Mouse (Mus musculus): ENCODE results near the gene Bri3bp. TPM values are rescaled to one million over a fixed set of nuclear protein-coding genes. Genes with fewer than 3 reads are reported as not detected.
"Not testable (repeated sequence)": the region's sequence is repeated elsewhere in the genome, so short reads cannot be mapped to it uniquely, and the experiment has no call there.

The Bri3bp gene
- polyA plus RNA-seq, 1 experiment from 2014 or later, result 45.5 TPM

GRCm38 (mm10) chr5:125477533-125477932, 36.2 kb downstream of the Bri3bp start:
- 62% methylated on average over 7 of the region's 7 CpGs for WGBS
- no peaks in the 10 kb centered on the region for H3K36me3 ChIP-seq
- peak overlapping the region; percentile 72 for H3K4me2 ChIP-seq
- H3K9me3 ChIP-seq, result no peaks in the 10 kb centered on the region
- peak overlapping the region; percentile 70 for H3K4me3 ChIP-seq (replicated peaks)
- H3K27me3 ChIP-seq (replicated peaks), result no peaks in the 10 kb centered on the region
- no peak for ATAC-seq (ENCODE audit: insufficient read depth, low FRiP score, low read depth)
- H3K9ac ChIP-seq, result no peak overlapping the region
- H3K4me1 ChIP-seq, result peaks cover 26% of the 10 kb centered on the region
- H3K27ac ChIP-seq, result no peak overlapping the region

GRCm38 (mm10) chr5:125478037-125478436, 36.7 kb downstream of the Bri3bp start:
- Histone ChIP-seq H3K4me3 (replicated peaks) (no peak overlapping the region; the same call in 1 of the 2 replicates), H3K9me3 (no peaks in the 10 kb centered on the region), H3K27ac (no peak overlapping the region), H3K27me3 (replicated peaks) (no peaks in the 10 kb centered on the region), H3K9ac (no peak overlapping the region), H3K4me2 (peak overlapping the region; percentile 72; the same call in 1 of the 2 replicates), H3K4me1 (peaks cover 26% of the 10 kb centered on the region), H3K36me3 (0 out of 2 replicates have a peak, but pooled peaks cover 5% of the 10 kb centered on the region)
- no peak for ATAC-seq (ENCODE audit: insufficient read depth, low FRiP score, low read depth)
- 83% methylated on average over 7 of the region's 7 CpGs for WGBS

- no peak for ATAC-seq (ENCODE audit: insufficient read depth, low FRiP score, low read depth)
- 0 out of 2 replicates have a peak, but pooled peaks cover 11% of the 10 kb centered on the region for H3K36me3 ChIP-seq
- no peaks in the 10 kb centered on the region for H3K9me3 ChIP-seq
- H3K9ac ChIP-seq, result no peak overlapping the region
- no peak overlapping the region for H3K27ac ChIP-seq
- H3K4me2 ChIP-seq, result no peak overlapping the region
- H3K4me3 ChIP-seq (replicated peaks), result no peak overlapping the region
- H3K27me3 ChIP-seq (replicated peaks), result no peaks in the 10 kb centered on the region
- WGBS, result 81% methylated on average over 3 of the region's 3 CpGs
- H3K4me1 ChIP-seq, result peaks cover 26% of the 10 kb centered on the region
These were observed 38.0 kb downstream of the Bri3bp start for GRCm38 (mm10) chr5:125479376-125479775.

- no peak for ATAC-seq (ENCODE audit: insufficient read depth, low FRiP score, low read depth)
- WGBS, result 74% methylated on average over 11 of the region's 11 CpGs
- H3K4me1 ChIP-seq, result peaks cover 26% of the 10 kb centered on the region
- no peak overlapping the region for H3K9ac ChIP-seq
- H3K4me3 ChIP-seq (replicated peaks), result no peak overlapping the region
- 0 out of 2 replicates have a peak, but pooled peaks cover 20% of the 10 kb centered on the region for H3K36me3 ChIP-seq
- 0 out of 2 replicates have a peak overlapping the region, but pooled peaks have one; percentile 3 for H3K4me2 ChIP-seq
- H3K27ac ChIP-seq, result peak overlapping the region; percentile 21; the same call in 1 of the 2 replicates
- H3K27me3 ChIP-seq (replicated peaks), result no peaks in the 10 kb centered on the region
- H3K9me3 ChIP-seq, result no peaks in the 10 kb centered on the region
These were observed 39.3 kb downstream of the Bri3bp start for GRCm38 (mm10) chr5:125480434-125481231.

- H3K9me3 ChIP-seq, result no peaks in the 10 kb centered on the region
- peaks cover 23% of the 10 kb centered on the region; the same call in 1 of the 2 replicates for H3K36me3 ChIP-seq
- no peak overlapping the region for H3K4me2 ChIP-seq
- no peaks in the 10 kb centered on the region for H3K27me3 ChIP-seq (replicated peaks)
- no peak for ATAC-seq (ENCODE audit: insufficient read depth, low FRiP score, low read depth)
- H3K9ac ChIP-seq, result no peak overlapping the region
- no peak overlapping the region for H3K27ac ChIP-seq
- H3K4me3 ChIP-seq (replicated peaks), result no peak overlapping the region
- H3K4me1 ChIP-seq, result peaks cover 18% of the 10 kb centered on the region
- WGBS, result 88% methylated on average over 7 of the region's 7 CpGs
These were observed 41.1 kb downstream of the Bri3bp start for GRCm38 (mm10) chr5:125482474-125482873.

- 70% methylated on average over 6 of the region's 6 CpGs for WGBS
- Histone ChIP-seq H3K27me3 (replicated peaks) (no peaks in the 10 kb centered on the region), H3K4me2 (no peak overlapping the region), H3K9ac (no peak overlapping the region), H3K27ac (no peak overlapping the region), H3K9me3 (no peaks in the 10 kb centered on the region), H3K4me3 (replicated peaks) (no peak overlapping the region), H3K4me1 (peaks cover 9% of the 10 kb centered on the region), H3K36me3 (peaks cover 24% of the 10 kb centered on the region; the same call in 1 of the 2 replicates)
- ATAC-seq (ENCODE audit: insufficient read depth, low FRiP score, low read depth), result no peak
These were observed 42.6 kb downstream of the Bri3bp start for GRCm38 (mm10) chr5:125483712-125484611.

GRCm38 (mm10) chr5:125485031-125485778, 43.8 kb downstream of the Bri3bp start:
- no peaks in the 10 kb centered on the region for H3K9me3 ChIP-seq
- WGBS, result 91% methylated on average over 4 of the region's 4 CpGs
- H3K4me1 ChIP-seq, result peaks cover 8% of the 10 kb centered on the region
- H3K4me3 ChIP-seq (replicated peaks), result no peak overlapping the region
- H3K27me3 ChIP-seq (replicated peaks), result no peaks in the 10 kb centered on the region
- H3K27ac ChIP-seq, result no peak overlapping the region
- H3K36me3 ChIP-seq, result peaks cover 32% of the 10 kb centered on the region
- ATAC-seq (ENCODE audit: insufficient read depth, low FRiP score, low read depth), result no peak
- no peak overlapping the region for H3K4me2 ChIP-seq
- H3K9ac ChIP-seq, result no peak overlapping the region

- no peak overlapping the region for H3K4me2 ChIP-seq
- WGBS, result 93% methylated on average over 1 of the region's 1 CpGs
- H3K4me3 ChIP-seq (replicated peaks), result no peak overlapping the region
- H3K27me3 ChIP-seq (replicated peaks), result no peaks in the 10 kb centered on the region
- H3K36me3 ChIP-seq, result peaks cover 39% of the 10 kb centered on the region
- H3K9me3 ChIP-seq, result no peaks in the 10 kb centered on the region
- no peaks in the 10 kb centered on the region for H3K4me1 ChIP-seq
- ATAC-seq (ENCODE audit: insufficient read depth, low FRiP score, low read depth), result no peak
- no peak overlapping the region for H3K9ac ChIP-seq
- H3K27ac ChIP-seq, result no peak overlapping the region
These were observed 44.7 kb downstream of the Bri3bp start for GRCm38 (mm10) chr5:125486088-125486487.

GRCm38 (mm10) chr5:125487375-125488115, 46.2 kb downstream of the Bri3bp start:
- Histone ChIP-seq H3K27me3 (replicated peaks) (no peaks in the 10 kb centered on the region), H3K4me2 (no peak overlapping the region), H3K9ac (no peak overlapping the region), H3K9me3 (no peaks in the 10 kb centered on the region), H3K4me1 (no peaks in the 10 kb centered on the region), H3K36me3 (peaks cover 48% of the 10 kb centered on the region), H3K27ac (no peak overlapping the region), H3K4me3 (replicated peaks) (no peak overlapping the region)
- ATAC-seq (ENCODE audit: insufficient read depth, low FRiP score, low read depth), result no peak
- WGBS, result 77% methylated on average over 11 of the region's 11 CpGs

GRCm38 (mm10) chr5:125488116-125488455, 46.7 kb downstream of the Bri3bp start:
- no peak overlapping the region for H3K4me2 ChIP-seq
- H3K27ac ChIP-seq, result no peak overlapping the region
- H3K36me3 ChIP-seq, result peaks cover 47% of the 10 kb centered on the region
- no peak overlapping the region for H3K9ac ChIP-seq
- ATAC-seq (ENCODE audit: insufficient read depth, low FRiP score, low read depth), result no peak
- H3K9me3 ChIP-seq, result no peaks in the 10 kb centered on the region
- H3K4me3 ChIP-seq (replicated peaks), result no peak overlapping the region
- 47% methylated on average over 4 of the region's 4 CpGs for WGBS
- H3K27me3 ChIP-seq (replicated peaks), result no peaks in the 10 kb centered on the region
- H3K4me1 ChIP-seq, result no peaks in the 10 kb centered on the region

- 91% methylated on average over 5 of the region's 5 CpGs for WGBS
- not testable (repeated sequence) for ATAC-seq (ENCODE audit: insufficient read depth, low FRiP score, low read depth); H3K27me3 ChIP-seq (replicated peaks); H3K4me1 ChIP-seq; H3K9me3 ChIP-seq; H3K4me3 ChIP-seq (replicated peaks); H3K27ac ChIP-seq; H3K4me2 ChIP-seq; H3K9ac ChIP-seq
- H3K36me3 ChIP-seq, result peaks cover 42% of the 10 kb centered on the region
These were observed 47.6 kb downstream of the Bri3bp start for GRCm38 (mm10) chr5:125488953-125489352.
